Mouse (Mus musculus) liver, adult 10 weeks (tissue): ENCODE results near the gene Nup62cl. TPM values are rescaled to one million over a fixed set of nuclear protein-coding genes. Genes with fewer than 3 reads are reported as not detected.

Experiments
- polyA plus RNA-seq: library from polyadenylated mRNA; stranded (reverse); fragments of 350-450 nt; fragmentation: Illumina TruSeq; extraction: RNeasy Lipid Tissue Mini Kit (QIAGEN cat#74804); gene quantifications from one replicate; pipeline ENCODE4 v1.2.3, GENCODE M21; 2014; ENCODE audit warnings: low read depth, low replicate concordance

The Nup62cl gene
- polyA plus RNA-seq: 1.4 TPM

GRCm38 (mm10) chrX:140062135-140062975 lies at the start of gene Nup62cl, which contains the start of gene Pih1h3b:
TSS of gene Nup62cl (minus strand) at chrX:140062712.
TSS of gene Pih1h3b (plus strand) at chrX:140062879.

GRCm38 (mm10) chrX:139997740-139998690 lies 64.5 kb downstream of the Nup62cl start, which contains the start of gene Rbm41:
TSS of gene Rbm41 (minus strand) at chrX:139998595.

Other genes with a start within 250 kb of the Nup62cl start
- gene Morc4, start 191.0 kb downstream of the Nup62cl start, polyA plus RNA-seq: 4.5 TPM
- 5.1 TPM for gene Rbm41, start 64.1 kb downstream of the Nup62cl start, polyA plus RNA-seq
- not detected for gene Pih1h3b, start 167 bp upstream of the Nup62cl start, polyA plus RNA-seq